Mouse (Mus musculus) fibroblast of lung, adult 2 months (primary cell): ENCODE measurements around the gene Snap29.

Experiments used
- DNase-seq: peaks from one replicate; pipeline ENCODE4 v3.0.0-alpha.2; 2011; ENCODE audit warnings: low read depth

Snap29 gene

GRCm38 (mm10) chr16:17474091-17474490 lies 68.3 kb downstream of the Snap29 start:
- no peak for DNase-seq

- DNase-seq = no peak
Measured at GRCm38 (mm10) chr16:17474761-17475160, 69.0 kb downstream of the Snap29 start.

- DNase-seq = no peak
Measured at GRCm38 (mm10) chr16:17475326-17475725, 69.5 kb downstream of the Snap29 start.

GRCm38 (mm10) chr16:17478331-17478943 lies 72.7 kb downstream of the Snap29 start:
- no peak for DNase-seq
